Mouse (Mus musculus): Measurements from ENCODE around the gene Tchh. TPM values are rescaled to one million over a fixed set of nuclear protein-coding genes. Genes with fewer than 3 reads are reported as not detected.
"Not testable (repeated sequence)": the region's sequence is repeated elsewhere in the genome, so short reads cannot be mapped to it uniquely, and the experiment has no call there.

Tchh gene
- total RNA-seq (2021): not detected
- long read RNA-seq, experiment 1: 0 reads
- long read RNA-seq, experiment 2: 0 reads

- no peak for DNase-seq
- intact Hi-C loops (cut with DNase I): no loop called here
These were observed at the start of gene Tchh for GRCm38 (mm10) chr3:93442030-93442429. TSS of gene Tchh (plus strand) at chr3:93442330.

GRCm38 (mm10) chr3:93393366-93393765 lies 48.8 kb upstream of the Tchh start, which contains the start of gene Rptn:
TSS of gene Rptn (plus strand) at chr3:93393699.
- intact Hi-C loops (cut with DNase I): no loop called here
- no peak for DNase-seq

- intact Hi-C loops (cut with DNase I): no loop called here
- no peak for DNase-seq
These were observed 38.2 kb upstream of the Tchh start for GRCm38 (mm10) chr3:93403936-93404335.

- no peak for DNase-seq
- intact Hi-C loops (cut with DNase I): loop anchor here (5.0 kb wide), 1 partner anchor 45 kb away; no protein-coding TSS in a partner anchor
These were observed 35.1 kb upstream of the Tchh start for GRCm38 (mm10) chr3:93406992-93407391.

- DNase-seq: no peak
- intact Hi-C loops (cut with DNase I): no loop called here
These were observed 30.2 kb upstream of the Tchh start for GRCm38 (mm10) chr3:93411905-93412304.

- no peak for DNase-seq
- intact Hi-C loops (cut with DNase I): no loop called here
These were observed 10.5 kb upstream of the Tchh start for GRCm38 (mm10) chr3:93431673-93432072.

- intact Hi-C loops (cut with DNase I): no loop called here
- DNase-seq: peak in 1 of 2 experiments; percentile 18
These were observed 1.5 kb downstream of the Tchh start for GRCm38 (mm10) chr3:93443501-93444101.

- intact Hi-C loops (cut with DNase I): no loop called here
- DNase-seq: peak; percentile 41 to 45
These were observed 2.4 kb downstream of the Tchh start for GRCm38 (mm10) chr3:93444343-93445164.

GRCm38 (mm10) chr3:93445165-93445705 lies 3.1 kb downstream of the Tchh start:
- intact Hi-C loops (cut with DNase I): no loop called here
- DNase-seq: peak in 1 of 2 experiments; percentile 16

- DNase-seq: peak in 1 of 2 experiments; percentile 14
These were observed 4.1 kb downstream of the Tchh start for GRCm38 (mm10) chr3:93446128-93446755.

GRCm38 (mm10) chr3:93446756-93447137 lies 4.6 kb downstream of the Tchh start:
- peak in 1 of 2 experiments; percentile 17 for DNase-seq
- intact Hi-C loops (cut with DNase I): not testable (repeated sequence)

More at GRCm38 (mm10) chr3:93446128-93446755, 4.1 kb downstream of the Tchh start:
- intact Hi-C loops (cut with DNase I): no loop called here

- intact Hi-C loops (cut with DNase I): no loop called here
- peak in 1 of 2 experiments; percentile 20 for DNase-seq
These were observed 5.2 kb downstream of the Tchh start for GRCm38 (mm10) chr3:93447138-93447841.

GRCm38 (mm10) chr3:93466556-93466955 lies 24.4 kb downstream of the Tchh start:
- no peak for DNase-seq
- intact Hi-C loops (cut with DNase I): no loop called here

- intact Hi-C loops (cut with DNase I): no loop called here
- no peak for DNase-seq
These were observed 25.0 kb downstream of the Tchh start for GRCm38 (mm10) chr3:93467130-93467529.

- no peak for DNase-seq
- intact Hi-C loops (cut with DNase I): no loop called here
These were observed 26.4 kb downstream of the Tchh start, which contains the start of gene Tchhl1 for GRCm38 (mm10) chr3:93468561-93468960. TSS of gene Tchhl1 (plus strand) at chr3:93468754.

GRCm38 (mm10) chr3:93469629-93470028 lies 27.5 kb downstream of the Tchh start:
- DNase-seq: no peak
- intact Hi-C loops (cut with DNase I): no loop called here

- no peak for DNase-seq
- intact Hi-C loops (cut with DNase I): no loop called here
These were observed 37.9 kb downstream of the Tchh start for GRCm38 (mm10) chr3:93480053-93480452.

- intact Hi-C loops (cut with DNase I): no loop called here
- no peak for DNase-seq
These were observed 40.0 kb downstream of the Tchh start for GRCm38 (mm10) chr3:93481982-93482616.

GRCm38 (mm10) chr3:93485611-93486010 lies 43.5 kb downstream of the Tchh start:
- intact Hi-C loops (cut with DNase I): no loop called here
- no peak for DNase-seq

- DNase-seq: no peak
- intact Hi-C loops (cut with DNase I): no loop called here
These were observed 46.4 kb downstream of the Tchh start for GRCm38 (mm10) chr3:93488541-93488940.
